Mouse (Mus musculus) splenic B cell, adult 2 months (primary cell): ENCODE data around the gene Slc8a1.

ENCODE experiments used
- DNase-seq: peaks from one replicate; pipeline ENCODE4 v3.0.0-alpha.2; 2011; ENCODE audit warnings: low read depth, low spot score
- H3K27me3 ChIP-seq: 2 replicates; pipeline ENCODE4 v1.6.1; 2012; ENCODE audit warnings: mild to moderate bottlenecking, low read length, moderate library complexity, mixed read lengths; ENCODE audit not compliant: control insufficient read depth, poor library complexity, insufficient read depth, severe bottlenecking
- H3K36me3 ChIP-seq: 2 replicates; pipeline ENCODE4 v1.6.1; 2012; ENCODE audit warnings: mild to moderate bottlenecking, low read length, moderate library complexity, mixed read lengths; ENCODE audit not compliant: control insufficient read depth, poor library complexity, insufficient read depth, severe bottlenecking

Slc8a1 gene

GRCm38 (mm10) chr17:81738311-81738755 is at the start of gene Slc8a1:
Gene Slc8a1, minus strand, starts transcription at chr17:81738377.
- Histone ChIP-seq H3K27me3 (no peaks in the 10 kb centered on the region), H3K36me3 (no peaks in the 10 kb centered on the region)
- no peak for DNase-seq

- Histone ChIP-seq H3K36me3 (no peaks in the 10 kb centered on the region), H3K27me3 (no peaks in the 10 kb centered on the region)
- DNase-seq, result peak; percentile 55
Measured at GRCm38 (mm10) chr17:81787350-81787749, 49.2 kb upstream of the Slc8a1 start.

GRCm38 (mm10) chr17:81782326-81782725 is 44.1 kb upstream of the Slc8a1 start:
- Histone ChIP-seq H3K27me3 (no peaks in the 10 kb centered on the region), H3K36me3 (no peaks in the 10 kb centered on the region)
- no peak for DNase-seq

GRCm38 (mm10) chr17:81781491-81781890 is 43.3 kb upstream of the Slc8a1 start:
- no peak for DNase-seq
- no peaks in the 10 kb centered on the region for H3K27me3 ChIP-seq
- H3K36me3 ChIP-seq, result no peaks in the 10 kb centered on the region

GRCm38 (mm10) chr17:81779883-81780282 is 41.7 kb upstream of the Slc8a1 start:
- H3K27me3 ChIP-seq, result no peaks in the 10 kb centered on the region
- DNase-seq, result peak; percentile 49
- no peaks in the 10 kb centered on the region for H3K36me3 ChIP-seq

GRCm38 (mm10) chr17:81750664-81751063 is 12.5 kb upstream of the Slc8a1 start:
- H3K27me3 ChIP-seq, result no peaks in the 10 kb centered on the region
- no peaks in the 10 kb centered on the region for H3K36me3 ChIP-seq
- no peak for DNase-seq

- no peak for DNase-seq
- Histone ChIP-seq H3K36me3 (no peaks in the 10 kb centered on the region), H3K27me3 (no peaks in the 10 kb centered on the region)
Measured at GRCm38 (mm10) chr17:81743034-81743433, 4.9 kb upstream of the Slc8a1 start.

GRCm38 (mm10) chr17:81740576-81740975 is 2.4 kb upstream of the Slc8a1 start:
- DNase-seq, result no peak
- Histone ChIP-seq H3K27me3 (no peaks in the 10 kb centered on the region), H3K36me3 (no peaks in the 10 kb centered on the region)

- no peaks in the 10 kb centered on the region for H3K36me3 ChIP-seq
- H3K27me3 ChIP-seq, result no peaks in the 10 kb centered on the region
- no peak for DNase-seq
Measured at GRCm38 (mm10) chr17:81737779-81738178, 398 bp downstream of the Slc8a1 start.

GRCm38 (mm10) chr17:81737309-81737708 is 868 bp downstream of the Slc8a1 start:
- Histone ChIP-seq H3K27me3 (no peaks in the 10 kb centered on the region), H3K36me3 (no peaks in the 10 kb centered on the region)
- DNase-seq, result no peak

- no peak for DNase-seq
- H3K27me3 ChIP-seq, result no peaks in the 10 kb centered on the region
- no peaks in the 10 kb centered on the region for H3K36me3 ChIP-seq
Measured at GRCm38 (mm10) chr17:81735583-81735982, 2.6 kb downstream of the Slc8a1 start.

- DNase-seq, result no peak
- Histone ChIP-seq H3K27me3 (no peaks in the 10 kb centered on the region), H3K36me3 (no peaks in the 10 kb centered on the region)
Measured at GRCm38 (mm10) chr17:81729891-81730290, 8.3 kb downstream of the Slc8a1 start.

GRCm38 (mm10) chr17:81712273-81712751 is 25.9 kb downstream of the Slc8a1 start:
- Histone ChIP-seq H3K36me3 (no peaks in the 10 kb centered on the region), H3K27me3 (no peaks in the 10 kb centered on the region)
- peak; percentile 2 for DNase-seq

GRCm38 (mm10) chr17:81704761-81705160 is 33.4 kb downstream of the Slc8a1 start:
- peak; percentile 1 for DNase-seq
- no peaks in the 10 kb centered on the region for H3K27me3 ChIP-seq
- H3K36me3 ChIP-seq, result no peaks in the 10 kb centered on the region

- no peaks in the 10 kb centered on the region for H3K27me3 ChIP-seq
- no peak for DNase-seq
- H3K36me3 ChIP-seq, result no peaks in the 10 kb centered on the region
Measured at GRCm38 (mm10) chr17:81703258-81703657, 34.9 kb downstream of the Slc8a1 start.

GRCm38 (mm10) chr17:81701701-81702100 is 36.5 kb downstream of the Slc8a1 start:
- Histone ChIP-seq H3K36me3 (no peaks in the 10 kb centered on the region), H3K27me3 (no peaks in the 10 kb centered on the region)
- no peak for DNase-seq
